Mouse (Mus musculus) CH12.LX (cell line): Measurements from ENCODE around the gene Fam118a. TPM values are rescaled to one million over a fixed set of nuclear protein-coding genes. Genes with fewer than 3 reads are reported as not detected.

Source experiments
- DNase-seq: peaks from one replicate; pipeline ENCODE4 v3.0.0-alpha.2; 2013; ENCODE audit errors: extremely low read depth
- H3K27ac ChIP-seq: 2 replicates; pipeline ENCODE4 v1.5.1; 2012; ENCODE audit warnings: low read depth, mild to moderate bottlenecking, control low read depth, moderate library complexity; ENCODE audit not compliant: insufficient read depth
- H3K27me3 ChIP-seq: replicated peaks from 2 replicates; pipeline ENCODE3; 2012; ENCODE audit warnings: inconsistent platforms
- H3K36me3 ChIP-seq, 2 experiments: replicated peaks in 1 of 2; 2 replicates each; pipeline versions ENCODE3 to v1.6.1; 2012; ENCODE audit warnings: inconsistent platforms in 1 of 2, low read length in 1 of 2, mild to moderate bottlenecking in 1 of 2, mixed read lengths in 1 of 2, moderate library complexity in 1 of 2; ENCODE audit not compliant: control insufficient read depth in 1 of 2, insufficient read depth in 1 of 2
- H3K4me1 ChIP-seq, 2 experiments: 2 replicates each; pipeline ENCODE4 v1.6.1; 2012; ENCODE audit warnings: inconsistent platforms in 1 of 2, moderate library complexity in 1 of 2; ENCODE audit not compliant: insufficient read depth in 2 of 2, control insufficient read depth in 1 of 2
- H3K4me2 ChIP-seq: 2 replicates; pipeline ENCODE4 v1.6.1; 2012; ENCODE audit warnings: low read depth, mild to moderate bottlenecking, control low read depth; ENCODE audit not compliant: poor library complexity, insufficient read depth, severe bottlenecking
- H3K4me3 ChIP-seq, 3 experiments: fragments of 150-350 bp in 1 of 3; sonication (generic) in 1 of 3; replicated peaks in 1 of 3; 2 replicates each; pipeline versions ENCODE3 to v1.5.1; 2011 to 2012; ENCODE audit warnings: low read depth in 2 of 3, low read length in 2 of 3, mild to moderate bottlenecking in 2 of 3, moderate library complexity in 2 of 3, control low read depth in 1 of 3, improper control_type of control experiment in 1 of 3, inconsistent platforms in 1 of 3, mixed read lengths in 1 of 3; ENCODE audit not compliant: poor library complexity in 1 of 3
- H3K79me2 ChIP-seq: replicated peaks from 2 replicates; pipeline ENCODE4 v1.6.1; 2012; ENCODE audit warnings: mild to moderate bottlenecking, moderate library complexity; ENCODE audit not compliant: control insufficient read depth, poor library complexity, insufficient read depth, severe bottlenecking; ENCODE audit errors: extremely low read depth
- H3K9ac ChIP-seq: 2 replicates; pipeline ENCODE4 v1.6.1; 2012; ENCODE audit warnings: low read depth, mild to moderate bottlenecking, control low read depth, moderate library complexity; ENCODE audit not compliant: insufficient read depth
- H3K9me3 ChIP-seq: replicated peaks from 2 replicates; pipeline ENCODE3; 2012; ENCODE audit warnings: low read length, inconsistent platforms, mixed read lengths
- BHLHE40 ChIP-seq: IDR thresholded peaks from 2 replicates; pipeline ENCODE4 v1.6.1; 2011; ENCODE audit warnings: mild to moderate bottlenecking, low read depth, low read length, improper control_type of control experiment
- CHD2 ChIP-seq: IDR thresholded peaks from 2 replicates; pipeline ENCODE4 v1.6.1; 2011; ENCODE audit warnings: low read length, improper control_type of control experiment
- CTCF ChIP-seq, 2 experiments: IDR thresholded peaks in 1 of 2; conservative IDR thresholded peaks in 1 of 2; 2 replicates each; pipeline ENCODE4 v1.5.1; 2011 to 2012; ENCODE audit warnings: low read depth in 2 of 2, low read length in 2 of 2, improper control_type of control experiment in 1 of 2, inconsistent platforms in 1 of 2, mild to moderate bottlenecking in 1 of 2, moderate library complexity in 1 of 2
- ELF1 ChIP-seq: IDR thresholded peaks from 2 replicates; pipeline ENCODE4 v1.6.1; 2014; ENCODE audit warnings: low read depth, mild to moderate bottlenecking, inconsistent platforms, low read length, improper control_type of control experiment
- GABPA ChIP-seq: IDR thresholded peaks from 2 replicates; pipeline ENCODE4 v1.6.1; 2012; ENCODE audit warnings: low read depth, low read length, improper control_type of control experiment, inconsistent platforms; ENCODE audit not compliant: insufficient replicate concordance
- IRF4 ChIP-seq: IDR thresholded peaks from 2 replicates; pipeline ENCODE4 v1.6.1; 2014; ENCODE audit warnings: low read depth, mild to moderate bottlenecking, inconsistent platforms, low read length, improper control_type of control experiment
- RAD21 ChIP-seq: IDR thresholded peaks from 2 replicates; pipeline ENCODE4 v1.6.1; 2011; ENCODE audit warnings: low read depth, mild to moderate bottlenecking, low read length, improper control_type of control experiment, moderate library complexity
- SIN3A ChIP-seq: IDR thresholded peaks from 2 replicates; pipeline ENCODE4 v1.6.1; 2012; ENCODE audit warnings: low read length, improper control_type of control experiment, inconsistent platforms
- SMC3 ChIP-seq: IDR thresholded peaks from 2 replicates; pipeline ENCODE4 v1.6.1; 2011; ENCODE audit warnings: low read depth, low read length, improper control_type of control experiment
- TCF12 ChIP-seq: IDR thresholded peaks from 2 replicates; pipeline ENCODE4 v1.6.1; 2014; ENCODE audit warnings: low read depth, mild to moderate bottlenecking, inconsistent platforms, low read length, improper control_type of control experiment
- UBTF ChIP-seq: IDR thresholded peaks from 2 replicates; pipeline ENCODE4 v1.6.1; 2012; ENCODE audit warnings: low read depth, mild to moderate bottlenecking, inconsistent platforms, low read length, improper control_type of control experiment, moderate library complexity
- USF1 ChIP-seq: IDR thresholded peaks from 2 replicates; pipeline ENCODE4 v1.6.1; 2014; ENCODE audit warnings: low read depth, mild to moderate bottlenecking, inconsistent platforms, low read length, improper control_type of control experiment
- ZC3H11A ChIP-seq: IDR thresholded peaks from 2 replicates; pipeline ENCODE4 v1.6.1; 2012; ENCODE audit warnings: low read depth, mild to moderate bottlenecking, inconsistent platforms, low read length, improper control_type of control experiment
- dilution Hi-C: fragments of 300-500 bp; cut with MboI; formaldehyde crosslinking; loops from 2 replicates; pipeline ENCODE4 v1.14.3; 2020; ENCODE audit warnings: low sequenced_read_pairs; ENCODE audit not compliant: extremely low pct_unique_long_range_greater_than_20kb, extremely low pct_ligation_motif_present
- in situ Hi-C: fragments of 300-500 bp; cut with MboI; formaldehyde crosslinking; loops from 3 replicates; pipeline ENCODE4 v1.14.3; 2019; ENCODE audit warnings: low sequenced_read_pairs, low pct_ligation_motif_present, low pct_unique_long_range_greater_than_20kb, mixed read lengths
- polyA plus RNA-seq: library from polyadenylated mRNA; unstranded; fragments of >175 nt; gene quantifications from 2 replicates; pipeline ENCODE4 v1.2.1, GENCODE M21; 2012; ENCODE audit warnings: low read depth; ENCODE audit not compliant: insufficient read length
- total RNA-seq, 2 experiments: library from RNA; depleted of rRNA; stranded (reverse); fragments of 300-350 nt in 1 of 2; fragments of >200 nt in 1 of 2; gene quantifications; 2 replicates each; pipeline ENCODE4 v1.2.3; 2012 to 2014

Fam118a gene
- total and polyA plus RNA-seq, 3 experiments = 13.1 to 18.2 (median 15.0) TPM

- no peak overlapping the region for H3K4me2 ChIP-seq
- in situ Hi-C loops = loop anchor here (10.0 kb wide), 1 partner anchor 74 kb away; no protein-coding TSS in a partner anchor
- peak; percentile 54 for DNase-seq
Observed at GRCm38 (mm10) chr15:85000984-85001982, 27.5 kb upstream of the Fam118a start.

GRCm38 (mm10) chr15:85009666-85010065, 19.1 kb upstream of the Fam118a start:
- H3K9ac ChIP-seq = no peak overlapping the region
- TF ChIP-seq CHD2 (no peak), SIN3A (no peak)
- H3K36me3 ChIP-seq = no peaks in the 10 kb centered on the region
- no peak for DNase-seq
- no peak overlapping the region for H3K4me3 ChIP-seq
- no peaks in the 10 kb centered on the region for H3K79me2 ChIP-seq
- H3K4me2 ChIP-seq = no peak overlapping the region
- in situ Hi-C loops (loop anchor here (10.0 kb wide), 1 partner anchor 65 kb away; no protein-coding TSS in a partner anchor), dilution Hi-C loops (no loop called here)
- peaks cover 18% of the 10 kb centered on the region for H3K27me3 ChIP-seq
- H3K4me1 ChIP-seq = peaks cover 0 to 6% of the 10 kb centered on the region in 2 experiments; a peak in 1 of 4 replicates
- H3K9me3 ChIP-seq = no peaks in the 10 kb centered on the region
- H3K27ac ChIP-seq = no peak overlapping the region

More at GRCm38 (mm10) chr15:85000984-85001982, 27.5 kb upstream of the Fam118a start:
- no peak overlapping the region for H3K4me3 ChIP-seq
- H3K9me3 ChIP-seq = no peaks in the 10 kb centered on the region
- peaks cover 3% of the 10 kb centered on the region for H3K27me3 ChIP-seq
- H3K27ac ChIP-seq = no peak overlapping the region
- TF ChIP-seq UBTF (no peak), ZC3H11A (0 out of 2 replicates have a peak, but pooled peaks have one; percentile 22), BHLHE40 (no peak), CTCF (conservative IDR thresholded peaks at IDR 0.05 in 1 of 2, IDR thresholded peaks at IDR 0.05 in 1 of 2; ENCODE audit: low read depth in 2 of 2, low read length in 2 of 2) (peak in 1 of 2 experiments; percentile 94; a peak in 2 of 4 replicates), SMC3 (peak; percentile 92), RAD21 (peak; percentile 85), TCF12 (peak; percentile 49; the same call in 1 of the 2 replicates), ELF1 (0 out of 2 replicates have a peak, but pooled peaks have one; percentile 25), USF1 (no peak), IRF4 (0 out of 2 replicates have a peak, but pooled peaks have one; percentile 10), GABPA (no peak)
- dilution Hi-C loops = no loop called here
- no peak overlapping the region for H3K9ac ChIP-seq
- no peaks in the 10 kb centered on the region for H3K36me3 ChIP-seq
- peaks cover 3 to 20% of the 10 kb centered on the region in 2 experiments for H3K4me1 ChIP-seq
- H3K79me2 ChIP-seq = no peaks in the 10 kb centered on the region
